Mouse (Mus musculus) olfactory bulb, adult 2 months (tissue): Measurements from ENCODE around the gene Smg6.

ENCODE experiments used
- CTCF ChIP-seq: fragments of 200-500 bp; IDR thresholded peaks from 2 replicates; pipeline ENCODE4 v1.5.1; 2012; ENCODE audit warnings: low read depth, mild to moderate bottlenecking, low read length, moderate library complexity; ENCODE audit not compliant: insufficient read depth
- POLR2A ChIP-seq: fragments of 200-500 bp; IDR thresholded peaks from 2 replicates; pipeline ENCODE4 v1.6.1; 2012; ENCODE audit warnings: mild to moderate bottlenecking, low read depth, low read length, moderate library complexity; ENCODE audit not compliant: insufficient read depth

GRCm38 (mm10) chr11:75092656-75093055 is 167.0 kb downstream of the Smg6 start:
- TF ChIP-seq POLR2A (no peak), CTCF (no peak)
